Mouse (Mus musculus): Measurements from ENCODE around the gene Elf2. TPM values are rescaled to one million over a fixed set of nuclear protein-coding genes. Genes with fewer than 3 reads are reported as not detected.

The Elf2 gene
- polyA plus RNA-seq, 1 experiment = 45.5 TPM

DNA sequence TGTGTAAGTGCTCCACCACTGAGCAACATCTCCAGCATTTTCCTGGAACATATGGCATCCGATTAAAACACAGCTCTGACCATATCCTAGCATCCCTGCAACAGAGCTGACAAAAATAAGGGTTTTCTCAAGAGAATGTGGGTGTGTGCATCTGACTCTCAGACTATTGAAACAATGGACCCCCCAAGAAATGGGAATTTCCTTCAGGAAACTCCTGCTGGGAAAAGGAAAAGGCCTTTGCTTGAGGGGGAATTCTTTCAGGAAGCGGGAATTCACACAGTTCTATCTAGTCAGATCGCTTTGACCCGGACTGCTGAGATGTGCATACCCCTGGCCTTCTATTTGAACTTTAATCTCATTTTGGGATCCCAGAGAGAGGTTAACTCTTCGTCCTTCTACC, 116.9 kb downstream of the Elf2 start:
- TF ChIP-seq GATA1 (IDR thresholded peaks at IDR 0.05; ENCODE audit: low read length) = no peak

DNA sequence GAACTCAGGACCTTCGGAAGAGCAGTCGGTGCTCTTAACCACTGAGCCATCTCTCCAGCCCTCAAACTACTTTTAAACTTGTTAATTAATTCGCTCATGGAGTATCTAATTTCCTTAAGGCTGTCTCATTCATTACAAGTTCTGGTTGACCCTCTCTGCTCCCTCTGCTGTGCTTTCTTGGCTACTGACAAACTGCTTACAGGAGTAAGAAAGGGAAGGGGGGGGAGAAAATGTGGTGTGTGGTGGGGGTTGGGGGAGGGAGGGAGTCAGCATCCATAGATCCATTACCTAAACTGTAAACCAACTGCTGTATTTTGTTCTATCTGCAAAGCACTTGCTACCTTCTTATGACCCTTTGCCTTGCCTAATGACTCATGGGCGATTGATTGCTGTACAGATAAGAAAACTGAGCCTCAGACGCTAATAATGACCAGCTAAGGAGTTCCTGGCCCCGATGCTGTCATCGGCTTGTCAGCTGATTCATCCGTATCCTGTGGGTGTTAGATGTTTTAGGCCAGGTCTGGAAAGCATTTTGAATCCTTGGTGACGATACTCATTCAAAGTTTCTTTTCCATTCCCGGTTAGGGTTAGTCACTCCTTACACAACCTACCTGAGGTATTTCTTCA, 117.5 kb downstream of the Elf2 start:
- TF ChIP-seq GATA1 (IDR thresholded peaks at IDR 0.05; ENCODE audit: low read length) = no peak

DNA sequence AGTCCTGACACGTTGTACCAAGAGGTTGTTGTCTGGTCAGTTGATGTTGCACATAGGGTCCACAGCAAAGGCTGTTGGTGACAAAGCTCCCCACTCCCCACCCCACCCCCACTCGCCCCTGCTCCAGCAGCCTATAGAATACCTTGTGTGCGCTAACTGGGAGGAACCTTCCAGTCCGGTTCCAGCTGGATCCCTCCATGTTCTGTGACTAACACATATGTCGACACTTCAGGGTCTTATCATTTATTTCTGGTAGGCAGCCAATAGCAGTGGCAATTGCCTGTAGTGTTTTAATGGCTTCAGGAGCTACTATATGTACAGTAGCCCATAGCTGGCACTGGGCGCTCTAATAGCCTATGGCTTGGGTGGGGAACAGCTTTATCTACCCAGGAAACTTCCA, 118.2 kb downstream of the Elf2 start:
- TF ChIP-seq GATA1 (IDR thresholded peaks at IDR 0.05; ENCODE audit: low read length) = no peak

DNA sequence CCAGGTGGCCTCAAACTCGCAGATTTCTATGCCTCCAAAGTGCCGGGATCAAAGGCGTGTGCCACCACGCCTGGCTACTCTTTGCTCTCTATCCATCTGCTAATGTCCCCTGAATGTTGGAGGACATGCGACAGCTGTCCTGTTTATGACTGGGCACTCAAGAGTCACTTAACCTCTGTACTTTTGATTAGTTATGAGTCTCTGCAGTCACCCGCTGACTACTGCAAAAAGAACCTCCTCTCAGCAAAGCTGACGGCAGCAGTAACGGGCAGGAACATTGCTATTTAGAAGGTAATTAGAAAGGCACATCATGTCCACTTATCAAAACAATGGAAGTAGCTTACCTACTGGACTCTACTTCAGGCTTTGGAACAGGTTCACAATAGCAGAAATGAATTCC, 118.6 kb downstream of the Elf2 start:
- TF ChIP-seq GATA1 (IDR thresholded peaks at IDR 0.05; ENCODE audit: low read length) = no peak

DNA sequence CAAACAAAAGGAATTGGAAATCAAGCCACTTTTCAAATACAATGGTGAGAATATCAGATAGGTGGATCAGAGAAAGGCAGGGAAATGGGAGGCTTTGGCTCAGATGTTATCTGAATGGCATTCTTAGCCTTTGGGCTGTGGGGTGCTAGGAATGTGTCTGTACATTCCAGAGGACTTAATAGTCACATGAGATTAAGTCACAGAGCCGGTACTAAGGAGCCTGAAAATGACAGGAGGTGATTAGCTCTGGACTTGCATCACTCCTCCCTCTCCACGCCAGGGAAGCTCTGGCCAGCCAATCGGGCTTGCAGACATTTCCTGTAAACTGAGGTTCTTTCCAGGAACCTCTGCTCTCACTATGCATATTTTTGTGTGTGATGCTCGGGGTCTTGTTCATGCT, 119.6 kb downstream of the Elf2 start:
- no peak for TF ChIP-seq GATA1 (IDR thresholded peaks at IDR 0.05; ENCODE audit: low read length)

DNA sequence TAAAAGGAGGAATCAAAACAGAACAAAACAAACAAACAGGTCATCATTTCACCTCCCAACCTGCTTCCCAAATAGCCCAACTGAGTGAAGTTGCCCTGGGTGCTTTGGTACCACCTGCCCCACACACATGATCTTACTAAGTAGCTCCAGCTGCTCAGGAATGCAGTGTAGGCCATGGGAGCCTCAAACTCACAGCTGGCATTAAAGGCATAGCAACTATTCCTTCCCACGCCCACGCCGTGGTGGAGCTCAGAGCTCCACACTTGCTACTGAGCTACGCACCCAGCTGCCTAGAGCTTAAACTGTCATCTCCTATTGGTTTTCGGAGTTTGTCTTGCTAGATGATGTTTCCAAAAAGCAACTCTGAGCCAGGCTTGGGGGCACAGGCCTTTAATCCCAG, 121.2 kb downstream of the Elf2 start:
- TF ChIP-seq GATA1 (IDR thresholded peaks at IDR 0.05; ENCODE audit: low read length) = no peak

DNA sequence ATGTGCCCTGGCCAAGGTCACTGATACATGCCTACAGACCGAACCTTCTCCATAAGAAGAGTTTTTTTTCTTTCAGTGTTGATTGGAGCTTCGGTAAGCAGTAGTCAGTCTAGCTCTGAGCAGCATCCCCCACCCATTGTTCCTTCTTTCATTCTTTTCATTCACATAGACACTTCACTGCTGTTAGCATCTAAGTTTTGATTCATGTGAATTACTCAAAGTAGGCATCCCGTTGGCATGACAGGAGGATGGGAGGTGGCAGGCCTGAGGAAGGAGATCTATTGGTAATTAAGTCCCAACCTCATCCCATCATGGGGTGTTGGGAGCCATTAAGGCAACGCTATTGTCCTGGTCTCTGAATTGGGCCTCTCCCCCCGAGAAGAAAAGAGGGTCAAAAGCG, 124.8 kb downstream of the Elf2 start:
- no peak for TF ChIP-seq GATA1 (IDR thresholded peaks at IDR 0.05; ENCODE audit: low read length)

DNA sequence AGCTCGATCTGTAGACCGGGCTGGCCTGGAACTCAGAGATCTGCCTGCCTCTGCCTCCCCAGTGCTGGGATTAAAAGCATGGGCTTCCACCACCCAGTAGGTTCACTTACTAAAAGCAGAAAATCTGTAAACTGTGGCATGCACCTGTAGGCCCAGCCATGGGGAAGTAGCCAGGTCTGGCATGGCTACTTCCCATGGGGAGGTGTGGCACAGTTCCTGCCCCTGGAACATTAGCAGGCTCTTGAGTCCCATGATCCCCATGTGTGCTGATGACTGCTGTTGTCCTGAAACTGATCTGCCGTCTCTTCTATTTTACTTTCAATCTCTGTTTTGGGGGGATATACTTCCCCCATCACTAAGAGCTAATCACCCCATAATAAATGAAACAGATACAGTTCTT, 127.4 kb downstream of the Elf2 start:
- TF ChIP-seq GATA1 (IDR thresholded peaks at IDR 0.05; ENCODE audit: low read length) = no peak

DNA sequence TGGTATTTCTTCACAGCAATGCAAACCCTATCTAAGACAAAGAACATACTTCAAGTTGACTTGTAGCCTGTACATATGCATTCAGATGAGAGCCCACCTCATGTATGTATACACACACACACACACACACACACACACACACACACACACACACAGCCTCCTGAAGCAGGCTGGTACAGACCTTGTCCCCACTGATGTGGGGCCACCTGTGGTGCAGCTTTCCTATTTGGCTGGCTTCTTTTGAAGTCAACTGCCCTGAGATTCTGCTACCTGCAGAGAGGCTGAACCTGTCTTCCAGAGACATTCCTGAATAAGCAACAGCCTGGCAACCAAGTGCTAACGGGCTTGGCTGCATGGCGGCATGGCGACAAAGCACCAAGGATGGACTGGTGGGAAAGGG, 130.0 kb downstream of the Elf2 start:
- no peak for TF ChIP-seq GATA1 (IDR thresholded peaks at IDR 0.05; ENCODE audit: low read length)

DNA sequence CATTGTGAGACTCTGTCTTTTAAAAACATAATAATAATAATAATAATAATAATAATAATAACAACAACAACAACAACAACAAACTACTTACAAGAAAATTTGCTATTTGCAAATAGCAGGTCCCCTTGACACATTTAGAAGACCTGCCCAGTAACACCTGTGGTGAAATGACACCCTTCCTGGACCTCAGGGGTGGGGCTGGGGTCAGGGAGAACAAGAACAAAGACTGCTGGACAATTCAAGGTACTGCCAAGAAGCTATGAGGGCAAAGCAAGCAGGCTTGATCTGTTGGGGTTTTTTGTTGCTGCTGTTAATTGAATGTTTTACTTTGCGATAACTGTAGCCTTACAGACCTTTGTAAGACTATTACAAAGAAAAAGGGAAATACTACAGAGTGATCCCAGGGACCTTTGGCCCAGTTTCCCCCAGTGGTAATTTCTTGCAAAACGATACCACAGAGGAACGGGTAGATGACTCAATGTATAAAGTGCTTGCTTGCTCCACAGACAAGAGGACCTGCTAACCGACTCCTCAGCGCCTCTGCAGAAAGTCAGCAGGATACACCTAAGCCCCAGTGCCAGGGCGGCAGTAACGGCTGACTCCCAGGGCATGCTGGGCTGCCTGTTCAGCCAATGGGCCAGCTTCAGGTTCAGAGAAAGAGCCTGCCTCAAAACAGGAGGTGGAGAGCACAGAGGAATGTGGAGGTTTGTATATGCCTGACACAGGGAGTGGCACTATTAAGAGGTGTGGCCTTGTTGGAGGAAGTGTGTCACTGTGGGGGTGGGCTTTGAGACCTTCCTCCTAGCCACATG, 130.8 kb downstream of the Elf2 start:
- TF ChIP-seq GATA1 (IDR thresholded peaks at IDR 0.05; ENCODE audit: low read length) = no peak

DNA sequence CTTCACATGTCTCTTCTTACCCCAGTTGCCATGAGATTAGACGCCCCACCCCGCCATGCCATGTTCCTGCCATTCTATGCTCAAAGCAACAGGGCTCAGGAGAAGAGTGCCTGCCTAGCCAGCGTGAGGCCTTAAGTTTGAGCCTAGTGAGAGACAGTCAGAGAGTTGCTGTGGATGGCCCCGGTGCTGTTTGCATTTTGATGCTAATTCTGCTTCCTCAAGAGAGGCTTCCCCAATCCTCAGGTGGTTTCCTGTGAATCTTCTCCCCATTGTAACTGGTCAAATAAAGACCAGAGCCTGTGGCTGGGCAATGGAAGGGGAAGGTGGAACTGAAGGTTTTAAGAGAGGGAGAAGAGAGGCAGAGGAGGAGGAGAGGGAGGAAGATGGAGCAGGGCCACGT, 131.8 kb downstream of the Elf2 start:
- TF ChIP-seq GATA1 (IDR thresholded peaks at IDR 0.05; ENCODE audit: low read length) = no peak

DNA sequence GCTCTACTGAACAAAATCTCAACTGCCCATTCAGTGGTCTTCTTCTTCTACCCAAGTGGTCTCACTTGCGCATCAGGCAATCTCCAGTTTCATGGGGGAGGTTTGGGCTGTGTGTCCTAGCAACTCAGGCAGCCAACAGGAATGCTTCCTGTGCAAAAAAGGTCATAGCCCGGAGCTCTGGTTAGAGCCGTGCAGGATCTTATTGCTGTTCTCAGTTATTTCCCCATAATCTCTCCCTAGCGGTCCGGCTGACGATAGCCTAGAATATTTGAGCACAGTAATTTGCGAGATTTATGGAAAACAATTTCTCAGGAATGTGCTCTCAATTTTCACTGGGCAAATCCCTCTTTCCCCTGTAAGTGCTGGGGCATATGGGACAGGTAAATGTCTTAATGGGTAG, 133.9 kb downstream of the Elf2 start:
- no peak for TF ChIP-seq GATA1 (IDR thresholded peaks at IDR 0.05; ENCODE audit: low read length)

DNA sequence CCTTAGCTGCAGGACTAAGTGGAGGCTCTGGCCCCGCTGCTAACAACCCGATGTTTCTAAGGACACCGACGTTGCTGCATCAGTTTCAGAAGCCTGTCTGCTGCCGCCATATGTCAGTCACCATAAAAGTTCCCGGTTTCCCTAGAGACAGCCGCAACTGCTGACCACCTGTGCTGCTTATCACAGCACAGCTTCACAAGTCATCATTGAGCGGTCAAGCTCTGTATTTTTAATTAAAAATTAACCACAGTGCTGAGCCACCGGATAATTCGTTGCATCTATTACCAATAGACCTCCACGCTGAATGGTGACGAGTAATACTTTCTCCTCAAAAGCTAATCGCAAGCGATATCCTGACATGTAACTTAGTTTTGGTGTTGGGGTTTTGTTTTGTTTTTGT, 135.6 kb downstream of the Elf2 start:
- TF ChIP-seq GATA1 (IDR thresholded peaks at IDR 0.05; ENCODE audit: low read length) = no peak

DNA sequence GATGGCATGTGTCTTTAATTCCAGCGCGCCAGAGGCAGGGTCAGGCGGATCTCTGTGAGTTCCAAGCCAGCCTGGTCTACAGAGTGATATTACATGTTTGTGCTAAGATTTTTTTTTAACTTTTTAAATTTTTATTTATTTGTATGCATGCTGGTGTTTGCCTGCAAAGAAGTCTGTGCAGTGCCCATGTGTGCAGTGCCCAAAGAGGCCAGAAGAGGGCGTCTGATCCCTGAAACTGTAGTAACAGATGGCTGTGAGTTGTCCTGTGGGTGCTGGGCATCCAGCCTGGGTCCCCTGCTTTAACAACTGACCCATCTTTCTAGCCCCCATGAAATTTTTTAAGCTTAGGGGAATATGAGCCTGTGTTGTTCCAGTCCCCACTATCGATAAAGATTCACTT, 136.0 kb downstream of the Elf2 start:
- no peak for TF ChIP-seq GATA1 (IDR thresholded peaks at IDR 0.05; ENCODE audit: low read length)

DNA sequence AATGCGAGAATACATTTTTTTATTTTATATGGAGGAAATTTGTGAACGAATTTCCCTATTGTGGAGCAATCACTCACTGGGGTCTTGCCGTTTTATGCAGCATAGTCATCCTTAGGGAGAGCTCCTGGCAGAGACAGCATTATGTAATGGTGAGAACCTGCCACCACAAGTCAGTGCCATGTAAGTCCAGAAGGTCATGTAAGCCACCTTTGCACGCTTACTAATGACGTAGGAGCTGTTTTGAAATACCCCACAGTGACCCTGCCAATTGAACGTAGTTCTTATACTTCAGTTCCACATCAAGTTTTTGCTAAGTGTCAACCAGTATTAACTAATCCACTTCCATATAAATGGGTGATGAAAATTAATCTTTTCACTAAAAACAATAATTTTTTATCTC, 136.6 kb downstream of the Elf2 start:
- no peak for TF ChIP-seq GATA1 (IDR thresholded peaks at IDR 0.05; ENCODE audit: low read length)

Other genes with a start within 250 kb of the Elf2 start
- gene Noct, start 116.2 kb downstream of the Elf2 start, polyA plus RNA-seq (2012) = 28.2 and 32.2 TPM in 2 replicates
- gene Mgarp, start 56.1 kb upstream of the Elf2 start, polyA plus RNA-seq (2012) = 2.7 and 4.6 TPM in 2 replicates
- 29.5 and 75.7 TPM in 2 replicates for gene Ndufc1, start 68.3 kb upstream of the Elf2 start, polyA plus RNA-seq (2012)
- 8.5 and 16.1 TPM in 2 replicates for gene Naa15, start 74.5 kb upstream of the Elf2 start, polyA plus RNA-seq (2012)
- 2.2 and 3.9 TPM in 2 replicates for gene Rab33b, start 143.3 kb upstream of the Elf2 start, polyA plus RNA-seq (2012)
- gene Setd7, start 220.2 kb upstream of the Elf2 start, polyA plus RNA-seq (2012) = 7.4 and 7.6 TPM in 2 replicates

All from G1E-ER4 (cell line).